Mouse (Mus musculus): ENCODE results near the gene Pgm2.

- TF ChIP-seq MYOD1 (IDR thresholded peaks at IDR 0.05; ENCODE audit: control insufficient read depth in 1 of 3, insufficient read length in 2 of 3, low read depth in 2 of 3) (no peak), POLR2A (IDR thresholded peaks at IDR 0.05; ENCODE audit: insufficient read length, low read depth) (no peak)
These were observed 45.8 kb upstream of the Pgm2 start for GRCm38 (mm10) chr5:64046995-64047394.
